Mouse (Mus musculus): ENCODE data around the gene Gab3.
"Not testable (repeated sequence)": the region's sequence is repeated elsewhere in the genome, so short reads cannot be mapped to it uniquely, and the experiment has no call there.

Gab3 gene

GRCm38 (mm10) chrX:75034054-75034453 is 51.2 kb downstream of the Gab3 start:
- DNase-seq (ENCODE audit: low spot score): not testable (repeated sequence)

- no peak for DNase-seq (ENCODE audit: low spot score)
These were observed 101.5 kb downstream of the Gab3 start for GRCm38 (mm10) chrX:74983734-74984133.

GRCm38 (mm10) chrX:74962899-74963298 is 122.4 kb downstream of the Gab3 start:
- DNase-seq (ENCODE audit: low spot score): peak; percentile 21

GRCm38 (mm10) chrX:74959161-74959560 is 126.1 kb downstream of the Gab3 start:
- not testable (repeated sequence) for DNase-seq (ENCODE audit: low spot score)

Data from left cerebral cortex, adult 11 months (tissue).